Mouse (Mus musculus) heart, embryonic 11.5 days (tissue): ENCODE measurements around the gene Rasa3. TPM values are rescaled to one million over a fixed set of nuclear protein-coding genes. Genes with fewer than 3 reads are reported as not detected.

Experiments used
- ATAC-seq: fragments of 200-750 bp; cut with Nextera tagmentation; replicated peaks from 2 replicates; pipeline ENCODE4 v1.8.0; 2017; ENCODE audit warnings: moderate library complexity; ENCODE audit not compliant: insufficient number of reproducible peaks, low FRiP score, low TSS enrichment
- H3K27ac ChIP-seq: fragments of 300-500 bp; sonication (generic); 2 replicates; pipeline ENCODE4 v1.5.1; 2014; ENCODE audit warnings: mild to moderate bottlenecking, low read depth, low read length
- H3K27me3 ChIP-seq: fragments of 300-500 bp; sonication (generic); 2 replicates; pipeline ENCODE4 v1.6.1; 2014; ENCODE audit warnings: mild to moderate bottlenecking, low read length, mixed read lengths; ENCODE audit not compliant: control insufficient read depth, insufficient read depth
- H3K36me3 ChIP-seq: fragments of 300-500 bp; sonication (generic); 2 replicates; pipeline ENCODE4 v1.6.1; 2014; ENCODE audit warnings: mild to moderate bottlenecking, low read length, moderate library complexity, mixed read lengths; ENCODE audit not compliant: control insufficient read depth, insufficient read depth
- H3K4me1 ChIP-seq: fragments of 300-500 bp; sonication (generic); 2 replicates; pipeline ENCODE4 v1.6.1; 2014; ENCODE audit warnings: low read length; ENCODE audit not compliant: control insufficient read depth, insufficient read depth
- H3K4me2 ChIP-seq: fragments of 300-500 bp; sonication (generic); 2 replicates; pipeline ENCODE4 v1.6.1; 2014; ENCODE audit warnings: mild to moderate bottlenecking, moderate library complexity
- H3K4me3 ChIP-seq: fragments of 300-500 bp; sonication (generic); 2 replicates; pipeline ENCODE4 v1.5.1; 2014; ENCODE audit warnings: low read depth, low read length
- H3K9ac ChIP-seq: fragments of 300-500 bp; sonication (generic); 2 replicates; pipeline ENCODE4 v1.6.1; 2014; ENCODE audit warnings: mild to moderate bottlenecking, low read depth, low read length, moderate library complexity
- H3K9me3 ChIP-seq: fragments of 300-500 bp; sonication (generic); replicated peaks from 2 replicates; pipeline ENCODE4 v1.6.1; 2016; ENCODE audit warnings: low read length; ENCODE audit not compliant: control insufficient read depth
- WGBS: fragments of 180-500 bp; shearing (Covaris S2); extraction: QIAGEN DNeasy Blood & Tissue Kit; methylation state at CpG from one replicate; pipeline ENCODE4 v1.1.7; 2014; ENCODE audit not compliant: insufficient replicate concordance; 5-methylcytosine and 5-hydroxymethylcytosine counted together
- polyA plus RNA-seq: library from polyadenylated mRNA; unstranded; fragments of >200 nt; fragmentation: Nextera tagmentation; extraction: Ambion mirVana; gene quantifications from 2 replicates; pipeline ENCODE4 v1.2.1, GENCODE M21; 2014

Gene Rasa3
- polyA plus RNA-seq, 1 experiment from 2014 or later: 26.3 TPM

DNA sequence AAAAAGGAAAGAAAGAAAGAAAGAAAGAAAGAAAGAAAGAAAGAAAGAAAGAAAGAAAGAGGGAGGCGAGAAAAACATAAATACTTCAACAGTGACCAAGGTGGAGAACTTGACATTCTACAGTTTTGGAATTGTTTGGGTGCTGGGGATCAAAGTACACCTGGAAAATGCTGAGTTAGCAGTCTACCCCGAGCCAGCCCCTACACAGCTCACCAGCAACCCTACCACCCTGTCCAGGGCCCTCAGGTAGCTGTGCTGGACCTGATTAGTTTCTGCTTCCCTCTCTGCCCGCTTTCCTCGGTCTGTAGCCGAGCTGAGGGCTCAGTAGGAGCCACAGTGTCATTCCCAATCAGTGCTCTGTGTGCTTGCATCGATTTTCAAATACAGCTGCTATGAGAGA is 157.1 kb downstream of the Rasa3 start:
- no peak for ATAC-seq
- no peak overlapping the region for H3K9ac ChIP-seq
- H3K27ac ChIP-seq: no peak overlapping the region
- no peak overlapping the region for H3K4me3 ChIP-seq
- WGBS: 53% methylated on average over 6 of the region's 6 CpGs
- H3K4me1 ChIP-seq: 0 out of 2 replicates have a peak, but pooled peaks cover 6% of the 10 kb centered on the region
- H3K27me3 ChIP-seq: no peaks in the 10 kb centered on the region
- H3K36me3 ChIP-seq: no peaks in the 10 kb centered on the region
- H3K9me3 ChIP-seq: no peaks in the 10 kb centered on the region
- no peak overlapping the region for H3K4me2 ChIP-seq

DNA sequence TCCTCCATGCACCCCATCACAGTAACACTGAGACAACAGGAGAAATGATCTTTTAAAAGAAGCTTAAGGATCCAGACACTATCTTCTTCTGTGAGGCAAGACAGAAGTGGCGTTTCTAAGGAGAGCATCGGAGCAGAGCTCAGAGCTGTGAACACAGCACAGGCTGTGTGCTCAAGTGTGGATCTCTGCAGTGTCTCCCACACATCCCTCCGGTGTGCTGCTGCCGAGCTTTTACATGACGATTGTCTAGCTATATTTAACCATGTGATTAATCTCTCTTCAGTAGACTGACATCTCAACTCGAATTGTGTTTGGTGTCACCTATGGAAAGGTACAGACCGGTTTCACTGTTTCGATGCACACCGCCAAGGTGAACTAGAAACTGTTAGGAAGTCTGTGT is 157.9 kb downstream of the Rasa3 start:
- no peaks in the 10 kb centered on the region for H3K36me3 ChIP-seq
- no peak overlapping the region for H3K9ac ChIP-seq
- no peaks in the 10 kb centered on the region for H3K27me3 ChIP-seq
- H3K4me2 ChIP-seq: no peak overlapping the region
- no peak overlapping the region for H3K27ac ChIP-seq
- H3K9me3 ChIP-seq: no peaks in the 10 kb centered on the region
- no peak for ATAC-seq
- WGBS: 54% methylated on average over 9 of the region's 9 CpGs
- no peak overlapping the region for H3K4me3 ChIP-seq
- H3K4me1 ChIP-seq: 0 out of 2 replicates have a peak, but pooled peaks cover 6% of the 10 kb centered on the region

DNA sequence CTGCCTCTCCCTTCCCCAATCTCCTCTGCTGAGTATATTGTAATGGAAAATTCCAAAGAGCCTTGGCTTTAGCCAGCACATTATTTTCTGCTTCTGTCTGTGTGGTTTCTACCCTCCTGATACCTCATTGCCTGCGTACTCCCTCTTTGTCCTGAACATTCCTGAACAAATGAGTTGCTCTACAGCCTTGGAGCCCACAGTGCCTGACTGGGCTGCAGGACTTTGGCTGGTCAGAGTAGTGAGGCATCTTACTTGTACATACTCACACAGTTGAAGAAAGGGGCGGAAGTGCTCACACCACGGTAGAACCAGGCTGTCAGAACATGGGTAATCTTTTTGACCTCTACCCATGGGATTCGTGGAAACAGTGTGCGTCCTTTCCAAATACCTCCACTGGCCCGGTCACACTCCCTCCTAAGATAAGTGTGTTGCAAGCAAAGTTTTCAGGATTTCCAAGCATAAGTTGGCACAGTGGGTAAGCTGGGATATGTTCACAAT is 160.1 kb downstream of the Rasa3 start:
- Histone ChIP-seq H3K27ac (no peak overlapping the region), H3K9me3 (no peaks in the 10 kb centered on the region), H3K27me3 (no peaks in the 10 kb centered on the region), H3K4me3 (no peak overlapping the region), H3K9ac (no peak overlapping the region), H3K36me3 (no peaks in the 10 kb centered on the region), H3K4me2 (no peak overlapping the region), H3K4me1 (0 out of 2 replicates have a peak, but pooled peaks cover 6% of the 10 kb centered on the region)
- no peak for ATAC-seq
- WGBS: 74% methylated on average over 6 of the region's 6 CpGs

Other genes with a start within 250 kb of the Rasa3 start
- gene Tmem255b, start 242.4 kb downstream of the Rasa3 start, polyA plus RNA-seq: 0.25 and 0.33 TPM in 2 replicates
- gene Gas6, start 183.1 kb downstream of the Rasa3 start, polyA plus RNA-seq: 12.4 and 17.7 TPM in 2 replicates
- gene 1700029H14Rik, start 115.1 kb downstream of the Rasa3 start, polyA plus RNA-seq: not detected in 2 replicates
- gene Cfap97d2, start 28.3 kb upstream of the Rasa3 start, polyA plus RNA-seq: not detected in 2 replicates
- gene Cdc16, start 80.1 kb upstream of the Rasa3 start, polyA plus RNA-seq: 154 and 160 TPM in 2 replicates
- 27.4 and 28.1 TPM in 2 replicates for gene Upf3a, start 108.0 kb upstream of the Rasa3 start, polyA plus RNA-seq
- not detected in 2 replicates for gene AF366264, start 160.8 kb upstream of the Rasa3 start, polyA plus RNA-seq
- 21.7 and 22.8 TPM in 2 replicates for gene Champ1, start 192.0 kb upstream of the Rasa3 start, polyA plus RNA-seq
- gene Coprs, start 212.7 kb upstream of the Rasa3 start, polyA plus RNA-seq: 64.3 and 69.8 TPM in 2 replicates